Mouse (Mus musculus) forebrain, postnatal 0 days (tissue): ENCODE measurements at regions not wholly inside any gene's neighbourhood (a gene's known extent, or its start where the extent isn't known, plus 50 kb on each side); places are given as distances from the start of the nearest gene placed in this dataset.

ENCODE experiments used
- ATAC-seq: fragments of 200-750 bp; cut with Nextera tagmentation; 2 replicates; pipeline ENCODE4 v1.8.0; 2017; ENCODE audit warnings: mild to moderate bottlenecking, moderate library complexity
- DNase-seq: peaks from one replicate; pipeline ENCODE4 v3.0.0-alpha.2; 2015
- H3K27ac ChIP-seq: fragments of 300-500 bp; sonication (generic); 2 replicates; pipeline ENCODE4 v1.5.1; 2014; ENCODE audit warnings: low read depth, mild to moderate bottlenecking, antibody characterized with exemption, low read length, moderate library complexity, mixed read lengths
- H3K27me3 ChIP-seq: fragments of 300-500 bp; sonication (generic); 2 replicates; pipeline ENCODE4 v1.6.1; 2014; ENCODE audit warnings: mild to moderate bottlenecking, low read length, mixed read lengths; ENCODE audit not compliant: insufficient read depth
- H3K36me3 ChIP-seq: fragments of 300-500 bp; sonication (generic); 2 replicates; pipeline ENCODE4 v1.6.1; 2014; ENCODE audit warnings: mild to moderate bottlenecking, moderate library complexity; ENCODE audit not compliant: insufficient read depth
- H3K4me1 ChIP-seq: fragments of 300-500 bp; sonication (generic); 2 replicates; pipeline ENCODE4 v1.6.1; 2014; ENCODE audit warnings: antibody characterized with exemption; ENCODE audit not compliant: insufficient read depth
- H3K4me2 ChIP-seq: fragments of 300-500 bp; sonication (generic); 2 replicates; pipeline ENCODE4 v1.6.1; 2014; ENCODE audit warnings: low read depth, mild to moderate bottlenecking, moderate library complexity
- H3K4me3 ChIP-seq: fragments of 300-500 bp; sonication (generic); 2 replicates; pipeline ENCODE4 v1.5.1; 2014; ENCODE audit warnings: low read depth, low read length, mixed read lengths
- H3K9ac ChIP-seq: fragments of 300-500 bp; sonication (generic); 2 replicates; pipeline ENCODE4 v1.6.1; 2014; ENCODE audit warnings: mild to moderate bottlenecking
- H3K9me3 ChIP-seq: fragments of 300-500 bp; sonication (generic); 2 replicates; pipeline ENCODE4 v1.6.1; 2016; ENCODE audit warnings: low read length
- CTCF ChIP-seq: sonication (generic); IDR thresholded peaks from 2 replicates; pipeline ENCODE4 v1.5.1; 2016; ENCODE audit warnings: antibody characterized with exemption, control low read depth, low read depth
- WGBS: fragments of 180-500 bp; shearing (Covaris S2); extraction: QIAGEN DNeasy Blood & Tissue Kit; methylation state at CpG from one replicate; pipeline ENCODE4 v1.1.7; 2014; 5-methylcytosine and 5-hydroxymethylcytosine counted together

DNA sequence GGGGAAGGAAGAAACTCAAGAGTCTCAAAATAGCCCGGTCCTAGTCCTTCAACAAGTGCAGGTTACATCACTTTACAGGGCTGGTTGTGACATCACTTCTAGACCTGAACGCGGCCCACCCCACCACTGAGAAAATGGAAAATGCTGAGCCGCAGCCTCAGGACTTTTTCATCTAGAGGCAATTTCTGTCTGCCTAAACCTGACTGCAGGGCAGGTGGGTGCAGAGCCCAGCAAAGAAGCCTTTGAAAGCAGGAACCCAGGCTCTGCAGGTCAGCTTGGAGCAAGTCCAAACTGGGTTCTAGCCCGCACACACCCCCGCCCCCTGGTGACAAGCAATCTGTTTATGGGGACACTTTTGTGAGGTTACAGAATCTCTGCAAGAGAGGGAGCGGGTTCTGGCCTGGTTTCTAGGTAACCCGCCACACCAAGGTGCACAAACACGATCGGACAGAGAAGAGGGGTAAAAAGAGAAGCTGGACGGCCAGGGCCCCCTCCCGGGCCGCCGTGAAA lies 96.7 kb downstream of the Tmco5 start:
- Histone ChIP-seq H3K4me3 (peak overlapping the region; percentile 60), H3K9ac (peak overlapping the region; percentile 86), H3K9me3 (no peaks in the 10 kb centered on the region), H3K27ac (peak overlapping the region; percentile 87), H3K27me3 (no peaks in the 10 kb centered on the region), H3K4me1 (peaks cover 26% of the 10 kb centered on the region), H3K36me3 (no peaks in the 10 kb centered on the region), H3K4me2 (peak overlapping the region; percentile 81)
- DNase-seq (no peak), ATAC-seq (peak; percentile 10)
- WGBS: under 1% methylated on average over 14 of the region's 14 CpGs
- TF ChIP-seq CTCF: 0 out of 2 replicates have a peak, but pooled peaks have one; percentile 3

DNA sequence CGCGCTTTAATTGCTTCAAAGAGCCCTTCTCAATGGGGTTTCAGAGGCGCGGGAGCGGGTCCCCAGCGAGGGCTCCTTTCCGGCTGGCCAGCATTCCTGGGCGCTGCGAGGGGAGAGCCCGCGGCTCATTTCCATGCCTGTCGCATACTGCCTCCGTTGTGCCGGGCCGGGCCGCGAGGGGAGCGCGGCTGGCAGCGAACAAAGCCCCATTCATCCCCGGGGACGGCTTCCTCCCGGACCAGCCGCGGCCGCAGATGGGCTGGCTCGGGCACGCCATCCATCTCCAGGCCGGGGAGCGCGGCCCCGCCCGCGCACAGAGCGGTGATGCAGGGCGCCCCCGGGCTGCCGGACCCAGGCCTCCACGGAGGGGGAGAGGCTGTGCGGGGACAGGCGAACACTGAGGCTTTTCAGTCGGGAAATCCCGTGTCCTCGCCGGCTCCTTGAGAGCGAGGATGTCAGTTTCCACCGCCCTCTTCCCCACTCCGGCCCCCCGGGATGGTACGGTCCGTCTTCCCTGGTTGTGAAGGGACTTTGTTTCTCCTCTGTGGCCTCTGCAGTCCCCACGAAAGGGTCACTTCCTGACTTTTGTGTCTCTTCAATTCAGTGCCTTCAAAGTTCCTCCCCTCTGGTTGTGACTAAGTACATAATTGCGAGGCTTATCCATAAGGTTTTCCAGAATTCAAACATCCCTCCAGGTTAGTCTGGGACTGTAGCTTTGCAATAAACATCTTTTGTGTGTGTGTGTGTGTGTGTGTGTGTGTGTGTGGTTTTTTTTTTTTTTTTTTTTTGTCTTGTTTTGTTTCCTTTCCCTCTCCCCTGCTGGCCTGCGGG lies 97.3 kb downstream of the Tmco5 start:
- DNase-seq (peak; percentile 90), ATAC-seq (peak; percentile 93)
- peak; percentile 26; the same call in 1 of the 2 replicates for TF ChIP-seq CTCF
- peaks cover 26% of the 10 kb centered on the region for H3K4me1 ChIP-seq
- peak overlapping the region; percentile 60 for H3K4me3 ChIP-seq
- H3K27ac ChIP-seq: peak overlapping the region; percentile 87
- no peaks in the 10 kb centered on the region for H3K9me3 ChIP-seq
- H3K27me3 ChIP-seq: no peaks in the 10 kb centered on the region
- WGBS: under 1% methylated on average over 54 of the region's 54 CpGs
- H3K9ac ChIP-seq: peak overlapping the region; percentile 86
- H3K4me2 ChIP-seq: peak overlapping the region; percentile 81
- no peaks in the 10 kb centered on the region for H3K36me3 ChIP-seq

DNA sequence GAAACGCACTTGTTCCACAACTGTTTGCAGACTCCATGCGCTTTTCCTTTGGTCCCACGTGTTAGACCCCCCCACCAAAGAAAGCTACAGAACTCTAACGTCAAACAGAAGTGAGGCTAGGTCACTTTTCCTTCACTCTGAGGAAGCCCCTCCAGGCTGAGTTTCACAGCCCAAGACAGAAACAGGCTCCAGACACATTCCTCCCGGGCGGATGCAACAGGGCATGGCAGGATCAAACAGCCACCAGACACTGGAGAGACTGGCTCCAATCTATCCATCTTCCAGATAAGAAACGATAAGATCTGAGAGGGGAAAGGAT lies 97.9 kb downstream of the Tmco5 start:
- ATAC-seq: no peak
- 1% methylated on average over 7 of the region's 7 CpGs for WGBS
- Histone ChIP-seq H3K27me3 (no peaks in the 10 kb centered on the region), H3K4me1 (peaks cover 26% of the 10 kb centered on the region), H3K9me3 (no peaks in the 10 kb centered on the region), H3K4me3 (peak overlapping the region; percentile 60), H3K27ac (peak overlapping the region; percentile 87), H3K9ac (0 out of 2 replicates have a peak overlapping the region, but pooled peaks have one; percentile 2), H3K4me2 (peak overlapping the region; percentile 81), H3K36me3 (no peaks in the 10 kb centered on the region)
- DNase-seq: no peak
- 0 out of 2 replicates have a peak, but pooled peaks have one; percentile 15 for TF ChIP-seq CTCF

DNA sequence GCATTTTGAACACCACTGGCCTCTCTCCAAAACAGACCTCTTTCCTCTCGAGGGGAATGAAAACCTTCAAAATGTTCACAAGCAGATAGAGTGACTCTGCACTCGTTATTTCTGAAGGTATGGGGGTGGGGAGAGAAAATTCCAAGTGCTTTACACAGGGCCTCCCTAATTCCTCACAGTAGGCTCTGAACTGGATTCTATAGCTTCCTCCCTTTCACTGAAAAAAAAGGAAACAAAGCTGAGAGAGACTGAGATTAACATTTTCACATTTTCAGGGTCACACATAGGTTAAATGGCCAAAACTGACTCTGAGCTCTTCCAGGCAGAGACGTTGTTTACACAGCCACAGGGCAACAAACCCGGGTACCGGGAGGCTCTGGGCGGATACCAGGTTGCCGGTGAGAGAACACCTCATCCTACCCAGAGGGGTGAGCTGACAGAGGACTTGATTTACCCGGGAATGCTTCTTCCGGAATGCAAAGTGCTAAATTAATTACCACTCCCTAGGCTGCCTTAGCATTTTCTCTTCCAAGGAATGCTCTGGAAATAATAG lies 98.5 kb downstream of the Tmco5 start:
- Histone ChIP-seq H3K9ac (no peak overlapping the region), H3K4me2 (no peak overlapping the region), H3K9me3 (no peaks in the 10 kb centered on the region), H3K27ac (peak overlapping the region; percentile 87), H3K27me3 (no peaks in the 10 kb centered on the region), H3K4me3 (no peak overlapping the region), H3K4me1 (peaks cover 23% of the 10 kb centered on the region), H3K36me3 (no peaks in the 10 kb centered on the region)
- no peak for TF ChIP-seq CTCF
- WGBS: 12% methylated on average over 9 of the region's 9 CpGs
- DNase-seq (peak; percentile 20), ATAC-seq (no peak)

DNA sequence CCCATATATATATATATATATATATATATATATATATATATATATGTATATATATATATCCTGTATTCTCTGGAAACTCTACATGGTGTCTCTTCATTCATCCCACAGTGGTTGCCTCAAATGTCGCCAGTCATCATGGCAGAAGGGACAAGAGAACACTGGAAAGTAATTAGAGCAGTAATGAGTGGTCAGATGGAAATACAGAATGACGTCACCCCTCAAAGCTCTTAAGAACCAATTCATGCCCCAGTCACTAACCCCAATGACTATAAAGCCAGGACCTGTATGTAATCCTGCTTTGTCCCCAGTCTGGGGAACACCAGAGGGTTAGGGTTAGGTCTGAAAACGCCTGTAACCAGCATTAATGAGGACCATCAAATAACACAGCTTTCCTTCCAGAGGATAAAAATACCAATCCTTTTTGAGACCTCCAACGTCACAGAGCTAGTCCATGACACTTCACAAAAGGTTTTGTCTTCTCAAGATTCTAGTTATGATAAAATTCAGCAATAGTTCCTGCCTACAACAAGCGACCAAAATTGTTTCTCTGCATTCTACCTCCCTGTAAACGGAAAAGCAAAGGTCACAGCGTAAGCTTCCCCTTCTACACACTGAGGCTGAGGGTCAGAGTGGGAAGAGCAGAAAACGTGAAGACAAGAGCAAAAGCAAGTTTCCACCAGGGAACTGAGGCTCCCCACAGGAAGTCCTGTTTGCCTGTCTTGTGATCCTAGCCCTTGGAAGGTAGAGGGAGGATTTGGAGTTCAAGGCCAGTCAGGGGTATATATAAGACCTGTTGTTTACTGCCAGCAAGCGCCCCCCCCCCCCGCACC lies 99.5 kb downstream of the Tmco5 start:
- TF ChIP-seq CTCF: no peak
- H3K27me3 ChIP-seq: no peaks in the 10 kb centered on the region
- no peaks in the 10 kb centered on the region for H3K36me3 ChIP-seq
- no peak overlapping the region for H3K4me2 ChIP-seq
- H3K9me3 ChIP-seq: no peaks in the 10 kb centered on the region
- no peak overlapping the region for H3K27ac ChIP-seq
- H3K9ac ChIP-seq: no peak overlapping the region
- ATAC-seq: no peak
- 46% methylated on average over 10 of the region's 10 CpGs for whole genome bisulfite sequencing
- peaks cover 16% of the 10 kb centered on the region for H3K4me1 ChIP-seq
- DNase-seq: no peak
- no peak overlapping the region for H3K4me3 ChIP-seq

DNA sequence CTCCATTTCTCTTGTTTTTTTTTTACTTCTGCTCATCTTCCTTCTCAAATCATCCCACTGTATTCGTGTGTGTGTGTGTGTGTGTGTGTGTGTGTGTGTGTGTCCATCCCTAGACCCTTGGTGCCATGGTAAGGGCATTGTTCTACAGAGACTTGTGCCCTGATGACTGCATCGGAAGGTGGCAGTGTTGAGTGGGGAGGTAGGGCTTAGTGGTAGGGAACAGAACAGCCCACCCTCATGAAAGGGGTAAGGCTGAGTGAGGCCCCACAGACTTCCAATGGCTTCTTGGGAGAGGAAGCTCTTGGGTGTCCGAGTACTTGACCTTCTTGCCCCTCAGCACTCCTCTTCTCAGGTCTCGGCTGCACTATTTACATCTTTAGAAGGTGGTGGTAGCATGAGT lies 100.3 kb downstream of the Tmco5 start:
- H3K27me3 ChIP-seq: no peaks in the 10 kb centered on the region
- no peaks in the 10 kb centered on the region for H3K36me3 ChIP-seq
- peaks cover 16% of the 10 kb centered on the region for H3K4me1 ChIP-seq
- no peak overlapping the region for H3K27ac ChIP-seq
- TF ChIP-seq CTCF: no peak
- H3K4me3 ChIP-seq: no peak overlapping the region
- DNase-seq (no peak), ATAC-seq (no peak)
- H3K9me3 ChIP-seq: no peaks in the 10 kb centered on the region
- 71% methylated on average over 4 of the region's 4 CpGs for WGBS
- H3K4me2 ChIP-seq: no peak overlapping the region
- H3K9ac ChIP-seq: no peak overlapping the region
